Mouse (Mus musculus) gastrocnemius, postnatal 14 days (tissue): ENCODE measurements around the gene Cdca3. TPM values are rescaled to one million over a fixed set of nuclear protein-coding genes. Genes with fewer than 3 reads are reported as not detected.

Experiments
- DNase-seq: peaks from one replicate; pipeline ENCODE4 v3.0.0; 2021; ENCODE audit warnings: mixed read lengths
- intact Hi-C: fragments of 180-260 bp; cut with DNase I; formaldehyde crosslinking; loops from one replicate; pipeline ENCODE4 v1.15.1; 2025; ENCODE audit warnings: low total_unique reads
- total RNA-seq, 2 experiments: library from RNA; stranded (reverse); gene quantifications; 2 replicates each; pipeline ENCODE4 v1.2.3; 2021

Gene Cdca3
- total RNA-seq, 2 experiments from 2014 or later, result 4.6 to 5.0 TPM

- intact Hi-C loops, result loop anchor here (5.0 kb wide), 1 partner anchor 41 kb away; no protein-coding TSS in a partner anchor
- DNase-seq, result no peak
Observed at GRCm38 (mm10) chr6:124861266-124861665, 31.9 kb downstream of the Cdca3 start.

- DNase-seq, result no peak
- intact Hi-C loops, result loop anchor here (5.0 kb wide), 1 partner anchor 40 kb away; no protein-coding TSS in a partner anchor
Observed at GRCm38 (mm10) chr6:124861802-124862201, 32.5 kb downstream of the Cdca3 start.

GRCm38 (mm10) chr6:124862406-124863124 lies 33.2 kb downstream of the Cdca3 start:
- DNase-seq, result no peak
- intact Hi-C loops, result loop anchor here (5.0 kb wide), 1 partner anchor 40 kb away; no protein-coding TSS in a partner anchor

GRCm38 (mm10) chr6:124863125-124863657 lies 33.8 kb downstream of the Cdca3 start:
- DNase-seq, result no peak
- intact Hi-C loops, result loop anchor here (5.0 kb wide), 1 partner anchor 39 kb away; no protein-coding TSS in a partner anchor

- DNase-seq, result peak; percentile 72
- intact Hi-C loops, result loop anchor here (5.0 kb wide), 1 partner anchor 39 kb away; no protein-coding TSS in a partner anchor
Observed at GRCm38 (mm10) chr6:124863658-124864298, 34.4 kb downstream of the Cdca3 start, which contains the start of gene Gpr162. Gene Gpr162, minus strand, starts transcription at chr6:124863983.

GRCm38 (mm10) chr6:124865766-124866362 lies 36.5 kb downstream of the Cdca3 start:
- intact Hi-C loops, result no loop called here
- DNase-seq, result no peak

- intact Hi-C loops, result no loop called here
- DNase-seq, result no peak
Observed at GRCm38 (mm10) chr6:124866560-124866959, 37.2 kb downstream of the Cdca3 start.

GRCm38 (mm10) chr6:124874348-124874747 lies 45.0 kb downstream of the Cdca3 start:
- intact Hi-C loops, result no loop called here
- no peak for DNase-seq

- no peak for DNase-seq
- intact Hi-C loops, result no loop called here
Observed at GRCm38 (mm10) chr6:124879390-124879789, 50.0 kb downstream of the Cdca3 start.

- intact Hi-C loops, result no loop called here
- DNase-seq, result no peak
Observed at GRCm38 (mm10) chr6:124881821-124882220, 52.5 kb downstream of the Cdca3 start.

Other genes with a start within 250 kb of the Cdca3 start
- under 1 TPM; 0.78 to 0.96 TPM for gene C1s2, start 193.5 kb upstream of the Cdca3 start, total RNA-seq
- gene Lpcat3, start 166.5 kb upstream of the Cdca3 start, total RNA-seq, result 10 to 100 TPM; 26.3 to 32.3 TPM
- 10 to 100 TPM; 51.8 to 57.5 TPM for gene Emg1, start 117.4 kb upstream of the Cdca3 start, total RNA-seq
- gene Phb2, start 117.2 kb upstream of the Cdca3 start, total RNA-seq, result 100 to 1,000 TPM; 179 to 184 TPM
- gene Ptpn6, start 90.8 kb upstream of the Cdca3 start, total RNA-seq, result 1 to 10 TPM; 1.7 to 1.9 TPM
- gene Grcc10, start 88.2 kb upstream of the Cdca3 start, total RNA-seq, result 100 to 1,000 TPM; 207 to 228 TPM
- not detected for gene Gm45234, start 73.5 kb upstream of the Cdca3 start, total RNA-seq
- 10 to 100 TPM; 30.8 to 35.8 TPM for gene Atn1, start 73.0 kb upstream of the Cdca3 start, total RNA-seq
- 1 to 10 TPM; 1.9 to 2.3 TPM for gene Eno2, start 59.9 kb upstream of the Cdca3 start, total RNA-seq
- not detected for gene Lrrc23, start 49.8 kb upstream of the Cdca3 start, total RNA-seq
- gene Spsb2, start 20.9 kb upstream of the Cdca3 start, total RNA-seq, result 1 to 10 TPM; 3.7 to 4.8 TPM
- gene Tpi1, start 15.3 kb upstream of the Cdca3 start, total RNA-seq, result 1,000 to 10,000 TPM; 2,868 to 2,952 TPM
- 10 to 100 TPM; 55.3 to 61.9 TPM for gene Usp5, start 63 bp upstream of the Cdca3 start, total RNA-seq
- gene Gnb3, start 10.7 kb downstream of the Cdca3 start, total RNA-seq, result 1 to 10 TPM; 6.6 to 7.0 TPM
- 10 to 100 TPM; 19.7 to 24.2 TPM for gene P3h3, start 28.2 kb downstream of the Cdca3 start, total RNA-seq
- under 1 TPM; 0.33 to 0.45 TPM for gene Gpr162, start 34.4 kb downstream of the Cdca3 start, total RNA-seq
- under 1 TPM; 0.27 to 0.51 TPM for gene Cd4, start 58.7 kb downstream of the Cdca3 start, total RNA-seq
- under 1 TPM; 0.43 to 0.62 TPM for gene Lag3, start 82.2 kb downstream of the Cdca3 start, total RNA-seq
- 100 to 1,000 TPM; 225 to 266 TPM for gene Ptms, start 90.6 kb downstream of the Cdca3 start, total RNA-seq
- gene Mlf2, start 101.8 kb downstream of the Cdca3 start, total RNA-seq, result 100 to 1,000 TPM; 250 to 257 TPM
- gene Cops7a, start 136.0 kb downstream of the Cdca3 start, total RNA-seq, result 100 to 1,000 TPM in 1 of 2 experiments, 10 to 100 TPM in 1; 99.1 to 100 TPM
- under 1 TPM; 0.16 to 0.72 TPM for gene Pianp, start 167.1 kb downstream of the Cdca3 start, total RNA-seq
- gene Zfp384, start 179.6 kb downstream of the Cdca3 start, total RNA-seq, result 10 to 100 TPM; 20.1 to 20.7 TPM
- 10 to 100 TPM; 29.6 TPM for gene Ing4, start 210.2 kb downstream of the Cdca3 start, total RNA-seq
- 1 to 10 TPM; 1.4 to 2.5 TPM for gene Acrbp, start 220.1 kb downstream of the Cdca3 start, total RNA-seq
- gene Lpar5, start 238.4 kb downstream of the Cdca3 start, total RNA-seq, result under 1 TPM in 1 of 2 experiments, not detected in 1; 0.24 TPM